Mouse (Mus musculus) erythroid progenitor cell, adult 5-6 weeks (primary cell): ENCODE results near the gene Jpt1. TPM values are rescaled to one million over a fixed set of nuclear protein-coding genes. Genes with fewer than 3 reads are reported as not detected.
A peak's percentile ranks its signal among the peaks of the same experiment; 100 is the strongest.
"Not testable (repeated sequence)": the region's sequence is repeated elsewhere in the genome, so short reads cannot be mapped to it uniquely, and the experiment has no call there.

ENCODE experiments used
- ATAC-seq: replicated peaks from 2 replicates; pipeline ENCODE4 v1.8.0; 2016; ENCODE audit warnings: moderate number of reproducible peaks, mild to moderate bottlenecking, moderate TSS enrichment, inconsistent platforms; ENCODE audit not compliant: poor library complexity, low FRiP score, severe bottlenecking
- total RNA-seq, 2 experiments: library from RNA; stranded (forward) in 1 of 2; stranded (reverse) in 1 of 2; fragments of 150-400 nt in 1 of 2; fragments of 186-747, 209-891 nt in 1 of 2; gene quantifications; 2 replicates each; pipeline versions ENCODE4 v1.2.3 to v1.2.4; 2015 to 2017; ENCODE audit warnings: low replicate concordance in 2 of 2

The Jpt1 gene
- 168 and 177 TPM in 2 replicates for total RNA-seq (2015; ENCODE audit: low replicate concordance)
- total RNA-seq (2017; ENCODE audit: low replicate concordance): 225 and 235 TPM in 2 replicates

- ATAC-seq: peak; percentile 78
These were observed at the start of gene Jpt1 for GRCm38 (mm10) chr11:115514238-115514663. Jpt1 (minus strand) TSS chr11:115514387.

DNA sequence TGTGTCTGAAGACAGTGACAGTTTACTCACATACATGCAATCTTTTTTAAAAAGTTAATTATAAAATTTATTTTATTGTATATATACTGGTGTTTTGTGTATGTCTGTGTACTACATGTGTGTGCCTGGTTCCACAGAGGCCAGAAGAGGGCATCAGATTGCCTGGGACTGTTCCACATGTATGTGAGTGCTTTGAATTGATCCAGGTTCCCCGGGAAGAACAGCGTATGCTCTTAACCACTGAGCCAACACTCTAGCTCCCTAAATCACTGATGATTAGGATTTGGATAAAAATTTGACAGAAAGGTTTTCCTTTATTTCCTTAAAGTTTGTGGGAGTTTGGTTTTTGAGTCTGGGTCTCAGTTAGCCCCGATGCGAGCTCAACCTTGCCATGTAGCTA is 49.2 kb upstream of the Jpt1 start:
- peak; percentile 72 for ATAC-seq

- ATAC-seq: no peak
These were observed 41.5 kb upstream of the Jpt1 start for GRCm38 (mm10) chr11:115555717-115556116.

GRCm38 (mm10) chr11:115552783-115553182 is 38.6 kb upstream of the Jpt1 start:
- peak; percentile 83 for ATAC-seq

GRCm38 (mm10) chr11:115543571-115543970 is 29.4 kb upstream of the Jpt1 start:
- no peak for ATAC-seq

DNA sequence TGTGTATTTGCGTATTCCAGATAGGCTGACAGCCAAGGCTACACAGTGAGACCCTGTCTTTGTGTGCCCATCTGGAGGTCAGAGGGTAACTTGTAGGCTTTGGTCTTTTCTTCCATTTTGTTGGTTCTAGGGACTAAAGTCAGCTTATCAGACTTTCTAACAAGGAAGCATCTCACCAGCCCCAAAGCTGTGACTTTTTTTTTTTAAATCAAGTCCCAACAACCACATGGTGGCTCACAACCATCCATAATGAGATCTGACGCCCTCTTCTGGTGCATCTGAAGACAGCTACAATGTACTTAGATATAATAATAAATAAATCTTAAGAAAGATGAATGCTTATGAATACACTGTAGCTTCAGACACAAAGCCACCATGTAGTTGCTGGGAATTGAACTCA is 23.9 kb upstream of the Jpt1 start:
- no peak for ATAC-seq

GRCm38 (mm10) chr11:115536856-115537568 is 22.8 kb upstream of the Jpt1 start:
- 0 out of 2 replicates have a peak, but pooled peaks have one; percentile 5 for ATAC-seq

DNA sequence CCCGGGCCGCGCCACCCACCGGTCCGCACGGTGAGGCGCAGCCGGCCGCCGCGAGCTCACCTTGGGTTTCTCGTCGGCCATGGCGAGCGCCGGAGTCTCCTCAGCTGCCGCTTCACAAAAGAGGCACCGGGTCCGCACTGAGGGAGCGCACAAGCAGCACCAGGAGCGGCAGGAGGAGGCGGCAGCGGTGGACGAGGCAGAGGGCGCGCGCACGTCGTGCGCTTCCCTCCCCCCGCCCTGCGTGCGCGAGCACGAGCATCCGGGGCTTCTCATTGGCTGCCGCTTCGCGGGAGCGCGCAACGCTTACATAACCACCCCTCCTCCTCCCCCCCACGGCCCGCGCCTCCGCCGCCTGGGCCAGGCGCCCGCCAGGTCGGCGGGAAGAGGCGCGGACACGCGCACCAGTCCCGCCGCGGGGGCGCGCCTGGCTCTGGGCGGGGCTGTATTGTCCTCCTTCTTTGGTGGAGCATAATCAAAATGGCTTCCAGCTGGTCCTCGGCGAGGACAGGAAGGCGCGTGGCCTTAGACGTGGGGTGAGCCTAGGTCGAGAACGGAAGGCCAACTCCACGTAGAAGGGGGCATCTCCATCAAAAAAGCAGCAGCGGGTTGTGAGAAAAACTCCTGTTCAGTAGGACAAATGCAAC is 22.0 kb upstream of the Jpt1 start, which contains the start of gene Sumo2:
Gene Sumo2 (minus strand): TSS at position 239 of the 644 bp plus-strand sequence.
- peak; percentile 87 for ATAC-seq

DNA sequence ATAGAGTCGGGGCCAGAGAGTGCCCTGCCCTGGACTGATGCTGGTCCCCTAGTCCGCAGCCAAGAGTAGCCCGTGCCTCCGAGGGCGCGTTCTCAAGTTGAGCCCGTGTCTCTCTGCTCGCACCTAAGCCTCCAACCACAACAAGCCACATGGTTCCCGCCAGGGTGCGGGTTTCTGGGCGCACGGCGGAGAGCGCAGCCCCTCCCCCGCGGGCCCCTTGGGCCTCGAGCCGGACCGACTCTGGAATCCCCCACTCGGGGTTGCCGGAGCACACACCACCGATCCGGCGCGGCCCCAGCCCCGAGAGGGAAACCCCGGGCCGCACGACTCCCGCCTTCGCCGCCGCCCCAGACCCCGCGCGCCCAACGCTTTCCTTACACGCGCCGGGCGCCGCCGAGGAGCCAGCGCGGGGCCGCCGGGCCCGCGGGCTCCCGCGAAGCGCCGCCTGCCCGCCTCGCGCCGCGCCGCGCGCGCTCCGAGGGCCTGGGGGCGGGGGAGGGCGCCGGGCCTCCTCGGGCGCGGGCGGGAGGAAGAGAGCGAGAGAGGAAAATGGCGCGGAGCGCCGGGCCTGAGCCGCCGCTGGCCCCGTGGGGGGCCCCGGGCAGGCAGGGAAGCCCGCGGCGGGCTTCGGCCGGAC is 21.3 kb upstream of the Jpt1 start:
- peak; percentile 48 for ATAC-seq

GRCm38 (mm10) chr11:115534759-115535371 is 20.7 kb upstream of the Jpt1 start:
- ATAC-seq: no peak

GRCm38 (mm10) chr11:115526446-115526845 is 12.3 kb upstream of the Jpt1 start:
- ATAC-seq: not testable (repeated sequence)

- no peak for ATAC-seq
These were observed 8.5 kb upstream of the Jpt1 start for GRCm38 (mm10) chr11:115522703-115523102.

DNA sequence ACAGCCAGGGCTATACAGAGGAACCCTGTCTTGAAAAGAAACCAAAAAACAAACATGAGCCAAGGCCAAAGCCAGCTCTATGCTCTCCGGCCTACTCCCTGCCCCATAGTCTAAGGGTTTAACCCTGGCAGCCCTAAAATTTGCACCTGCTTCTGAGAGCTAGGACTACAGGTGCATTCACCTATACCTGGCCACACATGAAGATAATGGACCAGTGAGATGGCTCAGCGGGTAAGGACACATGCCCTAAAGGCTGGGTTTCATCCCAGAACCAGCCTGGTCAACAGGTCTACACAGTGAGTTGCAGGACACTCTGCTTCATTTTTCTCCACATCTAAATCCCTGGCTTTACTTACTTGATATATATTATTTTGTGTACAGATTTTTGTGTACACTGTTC is 8.1 kb upstream of the Jpt1 start:
- no peak for ATAC-seq

DNA sequence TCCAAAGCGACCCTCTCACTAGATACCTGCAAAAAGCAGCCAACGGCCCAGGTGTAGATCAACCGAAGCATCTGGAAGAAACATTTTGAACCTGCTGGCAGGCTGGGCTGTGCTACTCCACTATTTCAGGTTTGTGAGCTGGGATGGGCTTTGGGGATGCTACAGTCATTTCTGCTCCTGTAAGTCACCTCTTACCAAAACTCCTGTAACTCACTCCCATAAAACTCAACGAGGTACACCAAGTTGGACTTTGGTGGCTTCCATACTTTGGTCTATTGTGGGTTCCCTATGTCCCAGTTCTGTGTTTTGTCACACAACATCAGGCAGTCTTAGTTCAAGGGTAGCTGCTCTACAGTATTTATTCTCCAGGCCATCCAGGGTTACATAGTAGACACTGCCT is 6.9 kb upstream of the Jpt1 start:
- ATAC-seq: no peak

- no peak for ATAC-seq
These were observed 6.0 kb upstream of the Jpt1 start for GRCm38 (mm10) chr11:115520218-115520617.

- ATAC-seq: no peak
These were observed 5.4 kb upstream of the Jpt1 start for GRCm38 (mm10) chr11:115519581-115519980.

- no peak for ATAC-seq
These were observed 4.5 kb upstream of the Jpt1 start for GRCm38 (mm10) chr11:115518693-115519092.

DNA sequence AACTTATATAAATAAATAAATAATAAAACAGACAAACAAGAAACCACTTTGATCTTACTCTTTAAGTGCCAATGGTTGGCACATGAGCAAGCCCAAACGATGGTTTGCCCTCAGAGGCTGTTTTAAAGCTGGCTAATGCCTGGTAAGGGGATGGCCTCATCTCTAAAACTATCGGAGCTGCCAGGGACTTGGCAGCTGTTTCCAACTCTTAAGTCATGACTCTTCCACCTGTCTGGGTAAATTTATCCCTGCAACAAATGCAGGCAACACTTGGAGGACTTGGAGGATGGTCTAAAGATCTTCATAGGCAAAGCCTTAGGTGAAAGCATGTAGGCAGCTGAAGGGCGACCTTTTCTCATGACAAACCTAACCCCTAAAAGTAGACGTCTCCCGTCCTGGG is 2.8 kb upstream of the Jpt1 start:
- ATAC-seq: no peak

GRCm38 (mm10) chr11:115515021-115515420 is 834 bp upstream of the Jpt1 start:
- no peak for ATAC-seq
